Mouse (Mus musculus) left cerebral cortex, adult 18-20 months (tissue): ENCODE results near the gene Gm9048. TPM values are rescaled to one million over a fixed set of nuclear protein-coding genes. Genes with fewer than 3 reads are reported as not detected.
A peak's percentile ranks its signal among the peaks of the same experiment; 100 is the strongest.
"Not testable (repeated sequence)": the region's sequence is repeated elsewhere in the genome, so short reads cannot be mapped to it uniquely, and the experiment has no call there.

ENCODE experiments used
- DNase-seq, 2 experiments: peaks; one replicate each; pipeline ENCODE4 v3.0.0; 2021 to 2022; ENCODE audit warnings: low spot score in 2 of 2, mixed read lengths in 1 of 2
- long read RNA-seq, 2 experiments: library from polyadenylated mRNA; stranded (forward); transcript quantifications; one replicate each; pipeline ENCODE4 v2.0.0; 2021
- total RNA-seq, 2 experiments: library from RNA; stranded (reverse); gene quantifications; 2 replicates each; pipeline ENCODE4 v1.2.3; 2021

Gene Gm9048
- total RNA-seq, result not detected
- long read RNA-seq, experiment 1, result 0 reads
- long read RNA-seq, experiment 2, result 0 reads

GRCm38 (mm10) chr10:118348579-118348978, at the start of gene Gm9048:
Gene Gm9048 (minus strand): TSS chr10:118348679.
- DNase-seq, result not testable (repeated sequence)

GRCm38 (mm10) chr10:118370443-118370842, 22.0 kb upstream of the Gm9048 start:
- DNase-seq, result peak; percentile 81 to 84

GRCm38 (mm10) chr10:118369518-118369917, 21.0 kb upstream of the Gm9048 start:
- no peak for DNase-seq

DNA sequence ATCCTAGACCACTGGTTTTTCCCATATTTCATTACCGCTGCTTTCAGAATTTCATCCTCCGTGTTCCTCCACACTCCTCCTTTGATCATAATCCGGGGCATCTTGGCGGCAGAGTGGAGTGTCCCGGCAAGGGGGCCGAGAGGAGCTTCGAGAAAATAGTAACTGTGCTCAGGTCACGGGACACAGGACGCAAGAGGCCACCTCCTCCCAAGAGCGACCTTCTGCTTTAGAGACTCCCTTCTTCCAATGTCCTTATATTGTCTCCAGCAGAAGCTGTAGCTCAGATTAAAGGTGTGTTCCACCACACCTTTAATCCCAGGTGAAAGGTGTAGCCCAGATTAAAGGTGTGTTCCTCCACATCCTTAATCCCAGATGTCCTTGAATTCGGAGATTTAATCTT, 5.5 kb upstream of the Gm9048 start, which contains the start of gene Gm9049:
Gene Gm9049, minus strand, starts transcription at position 101 of the 400 bp plus-strand sequence.
- DNase-seq, result not testable (repeated sequence)

- DNase-seq, result not testable (repeated sequence)
Observed at GRCm38 (mm10) chr10:118343155-118343554, 5.3 kb downstream of the Gm9048 start, which contains the start of gene Gm9046. Gene Gm9046 (minus strand): TSS chr10:118343255.

DNA sequence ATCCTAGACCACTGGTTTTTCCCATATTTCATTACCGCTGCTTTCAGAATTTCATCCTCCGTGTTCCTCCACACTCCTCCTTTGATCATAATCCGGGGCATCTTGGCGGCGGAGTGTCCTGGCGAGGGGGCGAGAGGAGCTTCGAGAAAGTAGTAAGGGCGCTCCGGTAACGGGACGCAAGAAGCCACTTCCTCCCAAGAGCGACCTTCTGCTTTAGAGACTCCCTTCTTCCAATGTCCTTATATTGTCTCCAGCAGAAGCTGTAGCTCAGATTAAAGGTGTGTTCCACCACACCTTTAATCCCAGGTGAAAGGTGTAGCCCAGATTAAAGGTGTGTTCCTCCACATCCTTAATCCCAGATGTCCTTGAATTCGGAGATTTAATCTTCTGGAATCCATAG, 10.7 kb downstream of the Gm9048 start, which contains the start of gene Gm9045:
Gene Gm9045, minus strand, starts transcription at position 101 of the 400 bp plus-strand sequence.
- not testable (repeated sequence) for DNase-seq

DNA sequence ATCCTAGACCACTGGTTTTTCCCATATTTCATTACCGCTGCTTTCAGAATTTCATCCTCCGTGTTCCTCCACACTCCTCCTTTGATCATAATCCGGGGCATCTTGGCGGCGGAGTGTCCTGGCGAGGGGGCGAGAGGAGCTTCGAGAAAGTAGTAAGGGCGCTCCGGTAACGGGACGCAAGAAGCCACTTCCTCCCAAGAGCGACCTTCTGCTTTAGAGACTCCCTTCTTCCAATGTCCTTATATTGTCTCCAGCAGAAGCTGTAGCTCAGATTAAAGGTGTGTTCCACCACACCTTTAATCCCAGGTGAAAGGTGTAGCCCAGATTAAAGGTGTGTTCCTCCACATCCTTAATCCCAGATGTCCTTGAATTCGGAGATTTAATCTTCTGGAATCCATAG, 16.2 kb downstream of the Gm9048 start, which contains the start of gene Gm9044:
Gene Gm9044, minus strand, starts transcription at position 101 of the 400 bp plus-strand sequence.
- not testable (repeated sequence) for DNase-seq

GRCm38 (mm10) chr10:118326869-118327268, 21.6 kb downstream of the Gm9048 start, which contains the start of gene Gm9040:
Gene Gm9040 (minus strand): TSS chr10:118326969.
- DNase-seq, result not testable (repeated sequence)

- no peak for DNase-seq
Observed at GRCm38 (mm10) chr10:118319024-118319423, 29.5 kb downstream of the Gm9048 start.

GRCm38 (mm10) chr10:118302133-118302532, 46.3 kb downstream of the Gm9048 start:
- DNase-seq, result not testable (repeated sequence)

Other genes starting within 250 kb of the Gm9048 start
- gene Mdm1, start 206.9 kb downstream of the Gm9048 start, total RNA-seq, result 1 to 10 TPM; 7.6 to 7.8 TPM
- gene Il22, start 143.7 kb downstream of the Gm9048 start, total RNA-seq, result not detected
- under 1 TPM; 0.77 to 0.86 TPM for gene Gm32717, start 107.9 kb downstream of the Gm9048 start, total RNA-seq
- under 1 TPM; 0.77 to 0.86 TPM for gene Gm32802, start 90.0 kb downstream of the Gm9048 start, total RNA-seq
- gene Iltifb, start 53.6 kb downstream of the Gm9048 start, total RNA-seq, result not detected
- not detected for gene Gm9040, start 21.7 kb downstream of the Gm9048 start, total RNA-seq
- not detected for gene Gm9044, start 16.3 kb downstream of the Gm9048 start, total RNA-seq
- not detected for gene Gm9045, start 10.8 kb downstream of the Gm9048 start, total RNA-seq
- gene Gm9046, start 5.4 kb downstream of the Gm9048 start, total RNA-seq, result not detected
- not detected for gene Gm9049, start 5.4 kb upstream of the Gm9048 start, total RNA-seq
- gene Ifng, start 92.4 kb upstream of the Gm9048 start, total RNA-seq, result not detected